Mouse (Mus musculus): ENCODE measurements around the gene Mlph. TPM values are rescaled to one million over a fixed set of nuclear protein-coding genes. Genes with fewer than 3 reads are reported as not detected.

The Mlph gene
- total and polyA plus RNA-seq, 2 experiments from 2014 or later: 0.27 to 0.35 TPM

GRCm38 (mm10) chr1:90974906-90975649 lies 60.2 kb downstream of the Mlph start:
- 7% methylated on average over 12 of the region's 12 CpGs for WGBS
- H3K27ac ChIP-seq (ENCODE audit: low read depth, low read length): no peak overlapping the region
- 0 out of 2 replicates have a peak overlapping the region, but pooled peaks have one; percentile 24 for H3K9ac ChIP-seq (replicated peaks; ENCODE audit: low read length, poor library complexity, severe bottlenecking)
- no peaks in the 10 kb centered on the region for H3K36me3 ChIP-seq (ENCODE audit: insufficient read depth, low read length)
- peak; percentile 83 for DNase-seq (ENCODE audit: low spot score)
- no peak overlapping the region for H3K4me3 ChIP-seq (ENCODE audit: low read depth, low read length)
- peak overlapping the region; percentile 30 for H3K4me2 ChIP-seq (ENCODE audit: low read depth, low read length, poor library complexity, severe bottlenecking)
- H3K27me3 ChIP-seq (ENCODE audit: insufficient read depth, low read length): no peaks in the 10 kb centered on the region
- peaks cover 10% of the 10 kb centered on the region; the same call in 1 of the 2 replicates for H3K4me1 ChIP-seq (ENCODE audit: insufficient read depth, low read length)
- ATAC-seq (ENCODE audit: low FRiP score): peak; percentile 68
- no peak for TF ChIP-seq CTCF (IDR thresholded peaks at IDR 0.05)
- no peaks in the 10 kb centered on the region for H3K9me3 ChIP-seq (ENCODE audit: low read length)

GRCm38 (mm10) chr1:90975960-90976359 lies 61.1 kb downstream of the Mlph start:
- H3K27ac ChIP-seq (ENCODE audit: low read depth, low read length): no peak overlapping the region
- no peak overlapping the region for H3K9ac ChIP-seq (replicated peaks; ENCODE audit: low read length, poor library complexity, severe bottlenecking)
- peak; percentile 27 for DNase-seq (ENCODE audit: low spot score)
- 43% methylated on average over 4 of the region's 4 CpGs for WGBS
- no peaks in the 10 kb centered on the region for H3K36me3 ChIP-seq (ENCODE audit: insufficient read depth, low read length)
- no peak for ATAC-seq (ENCODE audit: low FRiP score)
- H3K4me3 ChIP-seq (ENCODE audit: low read depth, low read length): no peak overlapping the region
- TF ChIP-seq CTCF (IDR thresholded peaks at IDR 0.05): no peak
- H3K4me1 ChIP-seq (ENCODE audit: insufficient read depth, low read length): peaks cover 10% of the 10 kb centered on the region; the same call in 1 of the 2 replicates
- H3K9me3 ChIP-seq (ENCODE audit: low read length): no peaks in the 10 kb centered on the region
- no peaks in the 10 kb centered on the region for H3K27me3 ChIP-seq (ENCODE audit: insufficient read depth, low read length)
- no peak overlapping the region for H3K4me2 ChIP-seq (ENCODE audit: low read depth, low read length, poor library complexity, severe bottlenecking)

- Histone ChIP-seq H3K4me2 (ENCODE audit: low read depth, low read length, poor library complexity, severe bottlenecking) (no peak overlapping the region), H3K9me3 (ENCODE audit: low read length) (no peaks in the 10 kb centered on the region), H3K36me3 (ENCODE audit: insufficient read depth, low read length) (no peaks in the 10 kb centered on the region), H3K4me1 (ENCODE audit: insufficient read depth, low read length) (no peaks in the 10 kb centered on the region), H3K9ac (replicated peaks; ENCODE audit: low read length, poor library complexity, severe bottlenecking) (no peak overlapping the region), H3K4me3 (ENCODE audit: low read depth, low read length) (no peak overlapping the region), H3K27ac (ENCODE audit: low read depth, low read length) (no peak overlapping the region), H3K27me3 (ENCODE audit: insufficient read depth, low read length) (no peaks in the 10 kb centered on the region)
- TF ChIP-seq CTCF (IDR thresholded peaks at IDR 0.05): no peak
- no peak for DNase-seq (ENCODE audit: low spot score)
- no peak for ATAC-seq (ENCODE audit: low FRiP score)
- WGBS: 74% methylated on average over 10 of the region's 10 CpGs
Measured at GRCm38 (mm10) chr1:90980638-90981330, 65.9 kb downstream of the Mlph start.

GRCm38 (mm10) chr1:90981346-90981745 lies 66.5 kb downstream of the Mlph start:
- no peak overlapping the region for H3K27ac ChIP-seq (ENCODE audit: low read depth, low read length)
- H3K9me3 ChIP-seq (ENCODE audit: low read length): no peaks in the 10 kb centered on the region
- no peak for ATAC-seq (ENCODE audit: low FRiP score)
- DNase-seq (ENCODE audit: low spot score): no peak
- H3K36me3 ChIP-seq (ENCODE audit: insufficient read depth, low read length): no peaks in the 10 kb centered on the region
- H3K27me3 ChIP-seq (ENCODE audit: insufficient read depth, low read length): no peaks in the 10 kb centered on the region
- H3K4me1 ChIP-seq (ENCODE audit: insufficient read depth, low read length): no peaks in the 10 kb centered on the region
- no peak overlapping the region for H3K4me2 ChIP-seq (ENCODE audit: low read depth, low read length, poor library complexity, severe bottlenecking)
- H3K9ac ChIP-seq (replicated peaks; ENCODE audit: low read length, poor library complexity, severe bottlenecking): no peak overlapping the region
- WGBS: 78% methylated on average over 3 of the region's 3 CpGs
- H3K4me3 ChIP-seq (ENCODE audit: low read depth, low read length): no peak overlapping the region
- TF ChIP-seq CTCF (IDR thresholded peaks at IDR 0.05): no peak

- H3K27ac ChIP-seq (ENCODE audit: low read depth, low read length): no peak overlapping the region
- H3K9ac ChIP-seq (replicated peaks; ENCODE audit: low read length, poor library complexity, severe bottlenecking): no peak overlapping the region
- H3K4me2 ChIP-seq (ENCODE audit: low read depth, low read length, poor library complexity, severe bottlenecking): no peak overlapping the region
- no peak for DNase-seq (ENCODE audit: low spot score)
- H3K27me3 ChIP-seq (ENCODE audit: insufficient read depth, low read length): no peaks in the 10 kb centered on the region
- ATAC-seq (ENCODE audit: low FRiP score): no peak
- no peak overlapping the region for H3K4me3 ChIP-seq (ENCODE audit: low read depth, low read length)
- H3K36me3 ChIP-seq (ENCODE audit: insufficient read depth, low read length): no peaks in the 10 kb centered on the region
- WGBS: 96% methylated on average over 1 of the region's 1 CpGs
- no peak for TF ChIP-seq CTCF (IDR thresholded peaks at IDR 0.05)
- H3K4me1 ChIP-seq (ENCODE audit: insufficient read depth, low read length): 0 out of 2 replicates have a peak, but pooled peaks cover 5% of the 10 kb centered on the region
- H3K9me3 ChIP-seq (ENCODE audit: low read length): no peaks in the 10 kb centered on the region
Measured at GRCm38 (mm10) chr1:90995916-90996315, 81.0 kb downstream of the Mlph start.

GRCm38 (mm10) chr1:90997136-90997535 lies 82.3 kb downstream of the Mlph start:
- ATAC-seq (ENCODE audit: low FRiP score): no peak
- H3K27ac ChIP-seq (ENCODE audit: low read depth, low read length): no peak overlapping the region
- no peak for TF ChIP-seq CTCF (IDR thresholded peaks at IDR 0.05)
- H3K4me2 ChIP-seq (ENCODE audit: low read depth, low read length, poor library complexity, severe bottlenecking): no peak overlapping the region
- H3K4me1 ChIP-seq (ENCODE audit: insufficient read depth, low read length): peaks cover 10% of the 10 kb centered on the region; the same call in 1 of the 2 replicates
- no peaks in the 10 kb centered on the region for H3K27me3 ChIP-seq (ENCODE audit: insufficient read depth, low read length)
- no peak overlapping the region for H3K4me3 ChIP-seq (ENCODE audit: low read depth, low read length)
- no peak overlapping the region for H3K9ac ChIP-seq (replicated peaks; ENCODE audit: low read length, poor library complexity, severe bottlenecking)
- DNase-seq (ENCODE audit: low spot score): no peak
- H3K9me3 ChIP-seq (ENCODE audit: low read length): no peaks in the 10 kb centered on the region
- WGBS: 80% methylated on average over 4 of the region's 4 CpGs
- no peaks in the 10 kb centered on the region for H3K36me3 ChIP-seq (ENCODE audit: insufficient read depth, low read length)

Measured in midbrain, postnatal 0 days (tissue).